Mouse (Mus musculus) neural tube, embryonic 11.5 days (tissue): ENCODE measurements around the gene Serpina3k. TPM values are rescaled to one million over a fixed set of nuclear protein-coding genes. Genes with fewer than 3 reads are reported as not detected.
A peak's percentile ranks its signal among the peaks of the same experiment; 100 is the strongest.
"Not testable (repeated sequence)": the region's sequence is repeated elsewhere in the genome, so short reads cannot be mapped to it uniquely, and the experiment has no call there.

Source experiments
- ATAC-seq: fragments of 200-750 bp; cut with Nextera tagmentation; 2 replicates; pipeline ENCODE4 v1.8.0; 2017; ENCODE audit warnings: moderate number of reproducible peaks, mild to moderate bottlenecking, moderate TSS enrichment, moderate library complexity; ENCODE audit not compliant: insufficient read depth, low FRiP score, low TSS enrichment
- DNase-seq: peaks from one replicate; pipeline ENCODE4 v3.0.0-alpha.2; 2015; ENCODE audit warnings: low spot score
- H3K27ac ChIP-seq: fragments of 300-500 bp; sonication (generic); 2 replicates; pipeline ENCODE4 v1.5.1; 2014; ENCODE audit warnings: low read depth, mild to moderate bottlenecking, low read length
- H3K27me3 ChIP-seq: fragments of 300-500 bp; sonication (generic); 2 replicates; pipeline ENCODE4 v1.6.1; 2014; ENCODE audit warnings: mild to moderate bottlenecking, low read length, mixed read lengths; ENCODE audit not compliant: control insufficient read depth, insufficient read depth
- H3K36me3 ChIP-seq: fragments of 300-500 bp; sonication (generic); 2 replicates; pipeline ENCODE4 v1.6.1; 2014; ENCODE audit warnings: mild to moderate bottlenecking, low read length, moderate library complexity, mixed read lengths; ENCODE audit not compliant: control insufficient read depth, insufficient read depth
- H3K4me1 ChIP-seq: fragments of 300-500 bp; sonication (generic); 2 replicates; pipeline ENCODE4 v1.6.1; 2014; ENCODE audit warnings: low read length, mixed read lengths; ENCODE audit not compliant: control insufficient read depth, insufficient read depth
- H3K4me2 ChIP-seq: fragments of 300-500 bp; sonication (generic); 2 replicates; pipeline ENCODE4 v1.6.1; 2014; ENCODE audit warnings: low read depth, mild to moderate bottlenecking, moderate library complexity
- H3K4me3 ChIP-seq: fragments of 300-500 bp; sonication (generic); 2 replicates; pipeline ENCODE4 v1.5.1; 2014; ENCODE audit warnings: low read depth, low read length
- H3K9ac ChIP-seq: fragments of 300-500 bp; sonication (generic); 2 replicates; pipeline ENCODE4 v1.6.1; 2014; ENCODE audit warnings: mild to moderate bottlenecking, low read length
- H3K9me3 ChIP-seq: fragments of 300-500 bp; sonication (generic); 2 replicates; pipeline ENCODE4 v1.6.1; 2016; ENCODE audit warnings: low read length; ENCODE audit not compliant: control insufficient read depth
- WGBS: fragments of 180-500 bp; shearing (Covaris S2); extraction: QIAGEN DNeasy Blood & Tissue Kit; methylation state at CpG from one replicate; pipeline ENCODE4 v1.1.7; 2014; 5-methylcytosine and 5-hydroxymethylcytosine counted together
- polyA plus RNA-seq: library from polyadenylated mRNA; unstranded; fragments of >200 nt; fragmentation: Nextera tagmentation; extraction: Ambion mirVana; gene quantifications from 2 replicates; pipeline ENCODE4 v1.2.1, GENCODE M21; 2014

Serpina3k gene
- polyA plus RNA-seq, 1 experiment from 2014 or later = not detected

DNA sequence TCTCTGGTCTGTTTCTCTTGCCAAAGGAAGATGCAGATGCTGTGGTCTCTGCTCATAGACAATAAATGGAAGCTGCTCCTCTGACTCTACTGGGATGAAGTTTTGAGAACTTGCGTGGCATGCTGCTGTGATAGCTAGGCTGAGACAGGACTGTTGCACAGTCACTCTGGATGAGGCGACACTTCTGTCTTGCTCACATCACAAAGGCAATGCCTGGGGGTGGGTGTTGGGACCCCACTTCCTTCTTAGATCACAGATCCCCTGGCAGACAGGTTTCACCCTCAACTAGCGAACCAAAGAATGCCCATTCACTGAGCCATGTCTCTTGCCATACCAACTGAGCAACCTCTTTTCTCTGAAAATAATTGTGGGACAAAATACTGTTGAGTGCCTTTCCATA lies 419 bp downstream of the Serpina3k start:
- Histone ChIP-seq H3K27me3 (no peaks in the 10 kb centered on the region), H3K27ac (no peak overlapping the region), H3K4me2 (no peak overlapping the region), H3K9ac (no peak overlapping the region), H3K4me3 (no peak overlapping the region), H3K9me3 (no peaks in the 10 kb centered on the region), H3K36me3 (no peaks in the 10 kb centered on the region), H3K4me1 (no peaks in the 10 kb centered on the region)
- ATAC-seq (no peak), DNase-seq (no peak)
- WGBS = 89% methylated on average over 3 of the region's 3 CpGs

DNA sequence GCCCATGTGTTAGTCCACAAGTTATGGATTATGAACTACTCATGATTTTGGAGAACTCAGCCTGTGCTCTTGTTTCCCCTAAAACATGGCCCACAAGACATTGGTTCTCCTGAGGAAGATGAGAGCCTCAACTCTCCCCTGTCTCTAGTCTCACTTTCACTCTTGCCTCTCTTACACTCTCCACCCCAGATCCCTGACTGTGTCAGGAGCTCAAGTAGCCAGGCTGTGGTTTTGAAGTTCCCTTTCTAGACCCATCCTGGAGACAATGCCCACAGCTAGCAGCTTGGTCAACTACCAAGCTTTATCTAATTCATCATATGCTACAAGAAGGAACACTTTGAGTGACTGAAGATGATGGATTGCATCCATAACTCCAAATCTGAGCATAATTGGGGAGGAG lies 4.2 kb downstream of the Serpina3k start:
- H3K27ac ChIP-seq, H3K9ac ChIP-seq, H3K9me3 ChIP-seq, ATAC-seq, H3K36me3 ChIP-seq, H3K27me3 ChIP-seq, DNase-seq, H3K4me1 ChIP-seq, H3K4me2 ChIP-seq, H3K4me3 ChIP-seq: not testable (repeated sequence)

DNA sequence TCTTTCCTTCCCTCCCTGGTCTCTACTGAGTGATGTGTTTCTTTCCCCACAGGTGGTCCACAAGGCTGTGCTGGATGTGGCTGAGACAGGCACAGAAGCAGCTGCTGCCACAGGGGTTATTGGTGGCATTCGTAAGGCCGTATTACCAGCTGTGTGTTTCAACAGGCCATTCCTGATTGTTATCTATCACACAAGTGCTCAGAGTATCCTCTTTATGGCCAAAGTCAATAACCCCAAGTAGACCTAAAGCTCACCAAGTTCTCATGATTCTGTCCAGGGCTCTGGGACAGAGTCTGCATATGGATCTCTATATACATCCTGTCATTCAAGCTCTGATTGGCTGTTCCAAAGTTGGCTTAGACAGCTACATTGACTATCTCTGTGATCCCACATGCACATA lies 6.9 kb downstream of the Serpina3k start:
- no peak for DNase-seq
- no peak overlapping the region for H3K4me2 ChIP-seq
- 78% methylated on average over 2 of the region's 2 CpGs for WGBS

DNA sequence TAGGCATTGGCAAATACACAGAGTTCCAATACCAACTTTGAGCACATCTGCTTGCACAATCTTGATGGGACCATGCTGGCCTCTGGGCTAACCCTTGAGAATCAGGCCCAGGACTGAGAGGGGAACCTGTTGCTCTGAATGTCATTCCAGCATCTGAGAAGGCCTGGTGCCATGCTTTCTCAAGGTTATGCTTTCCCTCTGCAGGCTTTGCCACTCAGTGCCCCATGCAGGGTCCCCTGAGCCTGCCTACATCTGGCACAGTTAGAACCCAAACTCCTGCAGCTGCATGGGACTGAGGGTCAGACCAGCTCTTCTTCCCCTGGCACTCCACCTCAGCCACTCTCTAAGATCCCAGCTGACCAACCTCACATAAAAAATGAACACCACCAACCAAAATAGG lies 7.4 kb downstream of the Serpina3k start:
- H3K9ac ChIP-seq = no peak overlapping the region
- DNase-seq (no peak), ATAC-seq (no peak)
- no peaks in the 10 kb centered on the region for H3K27me3 ChIP-seq
- no peak overlapping the region for H3K27ac ChIP-seq
- no peaks in the 10 kb centered on the region for H3K36me3 ChIP-seq
- no peaks in the 10 kb centered on the region for H3K4me1 ChIP-seq
- H3K4me3 ChIP-seq = no peak overlapping the region
- no peak overlapping the region for H3K4me2 ChIP-seq
- no peaks in the 10 kb centered on the region for H3K9me3 ChIP-seq

More for the DNA sequence above, 6.9 kb downstream of the Serpina3k start:
- H3K4me3 ChIP-seq = no peak overlapping the region
- H3K27me3 ChIP-seq = no peaks in the 10 kb centered on the region
- no peak overlapping the region for H3K9ac ChIP-seq
- no peak for ATAC-seq
- H3K27ac ChIP-seq = no peak overlapping the region
- no peaks in the 10 kb centered on the region for H3K36me3 ChIP-seq
- no peaks in the 10 kb centered on the region for H3K9me3 ChIP-seq
- no peaks in the 10 kb centered on the region for H3K4me1 ChIP-seq

DNA sequence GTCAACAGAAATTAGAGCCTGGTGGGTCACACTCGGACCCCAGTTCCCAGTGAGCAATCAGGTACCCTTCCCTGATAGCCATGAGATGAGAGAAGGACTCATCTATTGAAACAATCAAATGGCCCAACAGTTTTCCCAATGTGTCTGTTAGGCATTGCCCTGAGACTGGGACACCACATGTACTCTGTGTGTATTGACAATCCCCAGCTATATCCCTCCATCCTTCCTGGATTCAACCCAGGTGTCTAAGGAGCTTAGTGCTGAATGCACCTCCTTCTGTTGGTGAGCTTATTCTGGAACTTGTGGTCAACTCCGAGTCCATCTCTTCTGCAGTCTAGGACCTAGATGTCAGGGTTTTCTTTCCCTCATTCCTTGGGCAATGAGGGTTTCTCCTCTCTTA lies 8.8 kb downstream of the Serpina3k start:
- WGBS = 95% methylated on average over 2 of the region's 2 CpGs
- no peak overlapping the region for H3K27ac ChIP-seq
- DNase-seq (no peak), ATAC-seq (no peak)
- H3K4me1 ChIP-seq = no peaks in the 10 kb centered on the region
- H3K9ac ChIP-seq = no peak overlapping the region
- no peaks in the 10 kb centered on the region for H3K36me3 ChIP-seq
- no peaks in the 10 kb centered on the region for H3K27me3 ChIP-seq
- no peak overlapping the region for H3K4me2 ChIP-seq
- H3K9me3 ChIP-seq = no peaks in the 10 kb centered on the region
- no peak overlapping the region for H3K4me3 ChIP-seq

DNA sequence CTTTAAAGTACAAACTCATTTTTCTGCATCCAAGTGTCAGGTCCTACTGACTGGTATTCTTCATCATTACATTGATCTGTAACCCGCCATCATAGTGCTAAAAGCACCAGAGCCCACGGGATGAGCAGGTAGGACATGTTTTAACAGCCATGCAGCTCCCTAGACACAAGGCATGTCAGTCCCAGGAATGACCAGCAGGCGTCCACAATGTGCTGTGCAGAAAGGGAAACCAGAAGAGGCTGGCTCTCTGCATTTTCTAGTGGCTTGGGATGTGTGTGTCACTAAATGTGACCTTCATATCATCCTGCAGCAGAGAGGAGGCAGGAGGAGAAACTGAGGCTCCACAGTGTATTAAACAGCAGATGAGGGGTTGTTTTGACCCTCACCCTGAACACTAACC lies 13.5 kb downstream of the Serpina3k start:
- H3K4me2 ChIP-seq, H3K9ac ChIP-seq, H3K9me3 ChIP-seq, ATAC-seq, H3K27ac ChIP-seq, H3K36me3 ChIP-seq, H3K4me1 ChIP-seq, H3K4me3 ChIP-seq, H3K27me3 ChIP-seq: not testable (repeated sequence)
- DNase-seq = peak; percentile 23
- WGBS = 41% methylated on average over 3 of the region's 3 CpGs

DNA sequence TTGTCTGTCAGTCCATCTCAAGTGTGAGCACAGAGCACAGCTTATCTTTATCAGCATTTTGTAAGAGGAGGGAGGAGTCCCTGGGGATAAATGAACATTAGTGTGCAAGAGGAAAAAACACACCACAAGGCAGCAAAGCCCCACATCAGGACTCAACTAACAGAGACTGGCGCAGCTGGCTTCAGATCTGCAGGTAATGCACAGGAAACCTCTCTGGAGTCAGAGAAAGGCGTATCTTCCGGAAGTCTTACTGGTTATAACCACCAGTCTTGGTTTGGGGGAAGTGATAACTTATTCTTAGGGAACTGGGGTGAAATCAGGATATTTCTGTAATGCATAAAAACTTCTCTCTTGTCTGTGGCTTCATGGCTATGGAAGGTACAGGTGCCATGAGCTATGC lies 17.7 kb downstream of the Serpina3k start:
- no peak for DNase-seq
- WGBS = 94% methylated on average over 3 of the region's 3 CpGs
- ATAC-seq = no peak
- Histone ChIP-seq H3K27ac (no peak overlapping the region), H3K4me3 (no peak overlapping the region), H3K4me2 (no peak overlapping the region), H3K36me3 (no peaks in the 10 kb centered on the region), H3K9ac (no peak overlapping the region), H3K4me1 (no peaks in the 10 kb centered on the region), H3K9me3 (no peaks in the 10 kb centered on the region), H3K27me3 (no peaks in the 10 kb centered on the region)

DNA sequence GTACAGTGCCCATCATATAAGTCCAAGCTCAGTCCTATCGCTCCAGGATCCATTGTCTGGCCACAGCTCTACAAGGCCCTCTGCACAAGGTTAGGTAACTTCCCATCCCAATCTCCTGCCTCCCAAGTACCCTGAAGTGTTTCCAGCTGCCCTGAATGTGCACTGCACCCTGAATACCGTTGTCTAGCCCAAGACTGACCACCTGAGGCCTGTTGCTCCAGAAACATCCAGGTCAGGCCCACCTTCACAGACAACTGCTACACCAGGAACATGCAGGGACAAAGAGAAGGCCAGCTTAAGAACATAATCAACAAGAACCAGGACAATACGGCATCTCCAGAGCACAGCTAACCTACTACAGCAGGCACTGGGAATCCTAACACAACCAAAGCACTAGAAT lies 31.7 kb downstream of the Serpina3k start:
- WGBS = 85% methylated on average over 3 of the region's 3 CpGs
- ATAC-seq = no peak
- no peak overlapping the region for H3K27ac ChIP-seq
- H3K4me2 ChIP-seq = no peak overlapping the region
- H3K9me3 ChIP-seq = no peaks in the 10 kb centered on the region
- H3K4me1 ChIP-seq = no peaks in the 10 kb centered on the region
- H3K36me3 ChIP-seq = no peaks in the 10 kb centered on the region
- no peak overlapping the region for H3K9ac ChIP-seq
- H3K27me3 ChIP-seq = no peaks in the 10 kb centered on the region
- no peak for DNase-seq
- H3K4me3 ChIP-seq = no peak overlapping the region

DNA sequence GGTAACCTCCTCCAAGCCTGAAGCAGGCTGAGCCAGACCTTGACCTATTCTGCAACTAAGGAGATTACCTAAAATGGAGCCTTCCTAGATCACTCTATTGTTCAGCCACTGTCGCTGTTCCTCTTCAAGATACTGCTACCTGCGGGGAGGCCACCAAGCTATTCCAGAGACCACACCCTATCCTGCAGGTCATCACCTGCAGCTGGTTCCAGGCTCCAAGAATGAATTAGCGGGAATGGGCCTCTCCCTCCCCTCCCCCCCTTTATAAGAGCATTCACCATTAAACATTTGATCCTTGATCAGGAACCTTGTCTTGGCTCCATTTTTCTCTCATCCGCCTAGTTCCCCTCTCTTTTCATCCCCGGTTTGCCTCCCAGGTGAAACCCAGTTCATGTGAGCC lies 38.9 kb downstream of the Serpina3k start:
- 78% methylated on average over 5 of the region's 5 CpGs for WGBS
- ATAC-seq, H3K36me3 ChIP-seq, H3K4me2 ChIP-seq, H3K27me3 ChIP-seq, H3K9ac ChIP-seq, H3K27ac ChIP-seq, H3K4me3 ChIP-seq, H3K9me3 ChIP-seq, DNase-seq, H3K4me1 ChIP-seq: not testable (repeated sequence)
